Mouse (Mus musculus) spleen, adult 2 months (tissue): Measurements from ENCODE around the gene Gtpbp8. TPM values are rescaled to one million over a fixed set of nuclear protein-coding genes. Genes with fewer than 3 reads are reported as not detected.
A peak's percentile ranks its signal among the peaks of the same experiment; 100 is the strongest.

Experiments
- DNase-seq, 2 experiments: peaks; one replicate each; pipeline versions ENCODE4 v3.0.0 to v3.0.0-alpha.2; 2012 to 2021; ENCODE audit warnings: low spot score in 2 of 2, low read depth in 1 of 2
- H3K27ac ChIP-seq: fragments of 200-500 bp; 2 replicates; pipeline ENCODE4 v1.5.1; 2012; ENCODE audit warnings: low read length, inconsistent platforms; ENCODE audit not compliant: insufficient read depth
- H3K27me3 ChIP-seq: fragments of 200-500 bp; 2 replicates; pipeline ENCODE4 v1.6.1; 2012; ENCODE audit warnings: mild to moderate bottlenecking, moderate library complexity, low read length, inconsistent platforms; ENCODE audit not compliant: control insufficient read depth, insufficient read depth
- H3K36me3 ChIP-seq: fragments of 200-500 bp; 2 replicates; pipeline ENCODE4 v1.6.1; 2012; ENCODE audit warnings: mild to moderate bottlenecking, low read length, inconsistent platforms; ENCODE audit not compliant: control insufficient read depth, insufficient read depth
- H3K4me1 ChIP-seq: fragments of 200-500 bp; 2 replicates; pipeline ENCODE4 v1.6.1; 2011; ENCODE audit warnings: inconsistent platforms; ENCODE audit not compliant: control insufficient read depth, insufficient read depth, insufficient read length
- H3K4me3 ChIP-seq: fragments of 200-500 bp; 2 replicates; pipeline ENCODE4 v1.5.1; 2011; ENCODE audit warnings: mild to moderate bottlenecking, inconsistent platforms; ENCODE audit not compliant: insufficient read depth, insufficient read length; ENCODE audit errors: extremely low read depth
- CTCF ChIP-seq: fragments of 200-500 bp; IDR thresholded peaks from 2 replicates; pipeline ENCODE4 v1.5.1; 2011; ENCODE audit warnings: mild to moderate bottlenecking, inconsistent platforms; ENCODE audit not compliant: insufficient read depth, insufficient read length, insufficient replicate concordance; ENCODE audit errors: extremely low read depth
- POLR2A ChIP-seq: fragments of 200-500 bp; IDR thresholded peaks from 2 replicates; pipeline ENCODE4 v1.6.1; 2011; ENCODE audit warnings: low read depth, low read length, inconsistent platforms
- WGBS: fragments of 180-500 bp; shearing (Covaris S2); methylation state at CpG from one replicate; pipeline ENCODE4 v1.1.7; 2018; 5-methylcytosine and 5-hydroxymethylcytosine counted together
- polyA plus RNA-seq: library from polyadenylated mRNA; depleted of rRNA; stranded (reverse); fragments of >200 nt; gene quantifications from 2 replicates; pipeline ENCODE4 v1.2.3, GENCODE M21; 2012

Gene Gtpbp8
- polyA plus RNA-seq, 1 experiment, result 3.7 TPM

DNA sequence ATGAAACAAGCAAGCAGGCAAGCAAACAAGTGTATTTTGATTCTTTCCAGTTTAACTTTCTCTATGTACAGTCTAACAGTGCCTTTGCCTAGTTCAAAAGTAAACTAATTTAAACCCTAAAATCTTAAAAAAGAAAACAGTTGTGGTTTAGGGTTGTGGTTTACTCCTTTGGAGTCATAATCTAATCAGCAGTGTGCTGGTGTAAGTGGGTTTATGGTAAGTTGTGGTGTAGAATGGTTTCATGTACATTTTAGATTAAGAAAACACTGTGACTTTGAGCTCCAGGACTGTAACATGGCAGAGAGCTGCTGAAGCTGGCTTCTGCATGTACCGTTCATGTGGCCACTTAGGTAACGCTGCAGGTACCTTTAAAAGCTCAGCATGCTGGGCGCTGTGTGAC lies 18.6 kb downstream of the Gtpbp8 start:
- Histone ChIP-seq H3K27me3 (no peaks in the 10 kb centered on the region), H3K4me3 (no peak overlapping the region), H3K4me1 (peaks cover 6% of the 10 kb centered on the region), H3K27ac (no peak overlapping the region), H3K36me3 (peaks cover 20% of the 10 kb centered on the region)
- TF ChIP-seq POLR2A (no peak), CTCF (no peak)
- 69% methylated on average over 3 of the region's 3 CpGs for WGBS
- no peak for DNase-seq

DNA sequence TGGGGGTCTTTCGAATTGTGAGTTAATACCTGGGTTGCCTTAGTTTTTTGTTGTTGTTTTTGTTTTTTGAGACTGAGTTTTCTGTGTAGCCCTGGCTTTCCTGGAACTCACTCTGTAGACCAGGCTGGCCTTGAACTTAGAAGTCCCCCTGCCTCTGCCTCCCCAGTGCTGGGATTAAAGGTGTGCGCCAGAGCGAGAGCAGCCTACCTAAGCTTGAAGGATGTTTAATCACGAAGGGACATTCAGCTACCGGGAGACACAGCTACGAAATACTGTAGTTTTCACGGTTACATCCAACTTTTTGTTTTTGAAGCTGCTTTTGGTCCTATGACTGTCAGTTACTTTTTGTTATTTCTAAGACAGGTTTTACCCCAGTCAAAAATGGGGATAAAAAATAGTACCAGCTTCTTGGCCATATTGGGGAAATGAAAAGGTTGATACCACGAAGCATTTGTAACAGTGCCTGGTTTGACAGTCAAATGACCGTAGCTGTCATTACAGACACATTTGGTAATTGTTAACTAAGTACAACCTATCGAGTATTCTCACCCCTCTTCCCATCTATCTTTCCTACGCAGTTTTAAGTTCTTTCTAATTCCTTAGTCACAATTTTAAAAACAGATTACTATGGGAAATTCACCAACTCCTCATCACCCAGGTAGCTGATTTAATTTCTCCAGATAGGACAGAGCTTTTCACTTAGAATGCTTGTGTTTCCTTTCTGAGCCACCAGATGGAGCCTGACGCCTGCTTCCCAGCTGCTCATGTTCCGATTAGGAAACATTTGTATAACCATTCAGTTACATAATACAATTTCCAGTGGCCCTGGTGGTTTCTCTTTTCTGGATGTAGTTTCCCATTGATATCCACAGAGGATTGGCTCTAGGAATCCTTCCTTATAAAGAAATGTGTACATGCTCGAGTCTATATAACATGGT lies 20.6 kb downstream of the Gtpbp8 start:
- 39% methylated on average over 14 of the region's 14 CpGs for WGBS
- no peaks in the 10 kb centered on the region for H3K27me3 ChIP-seq
- TF ChIP-seq CTCF (peak; percentile 71; the same call in 1 of the 2 replicates), POLR2A (no peak)
- peaks cover 4% of the 10 kb centered on the region; the same call in 1 of the 2 replicates for H3K36me3 ChIP-seq
- H3K4me1 ChIP-seq, result peaks cover 6% of the 10 kb centered on the region
- H3K4me3 ChIP-seq, result no peak overlapping the region
- no peak overlapping the region for H3K27ac ChIP-seq
- DNase-seq, result peak; percentile 50 to 64

DNA sequence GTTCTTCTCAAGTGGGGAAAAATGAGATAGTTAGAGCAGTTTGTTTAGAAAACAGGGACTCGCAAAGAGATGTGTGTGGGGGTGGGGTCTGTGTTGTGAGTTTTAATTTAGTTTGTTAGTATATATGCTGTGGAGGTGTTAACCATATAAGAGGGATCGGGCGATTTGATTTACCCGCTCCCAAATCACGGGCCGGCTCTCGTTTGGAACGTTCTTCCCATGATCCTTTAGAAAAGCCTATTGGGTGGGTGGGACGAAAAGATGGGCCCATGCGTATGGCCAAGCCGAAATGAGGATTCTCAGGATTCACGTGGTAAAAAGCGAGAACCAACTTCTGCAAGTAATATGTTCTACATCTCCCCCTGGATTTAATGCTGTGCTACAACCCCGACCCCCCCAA lies 21.3 kb downstream of the Gtpbp8 start:
- no peak for TF ChIP-seq POLR2A
- no peak for TF ChIP-seq CTCF
- H3K36me3 ChIP-seq, result peaks cover 8% of the 10 kb centered on the region; the same call in 1 of the 2 replicates
- peaks cover 6% of the 10 kb centered on the region for H3K4me1 ChIP-seq
- WGBS, result under 1% methylated on average over 14 of the region's 14 CpGs
- no peak for DNase-seq
- H3K4me3 ChIP-seq, result peak overlapping the region; percentile 97
- H3K27me3 ChIP-seq, result no peaks in the 10 kb centered on the region
- H3K27ac ChIP-seq, result peak overlapping the region; percentile 94; the same call in 1 of the 2 replicates

DNA sequence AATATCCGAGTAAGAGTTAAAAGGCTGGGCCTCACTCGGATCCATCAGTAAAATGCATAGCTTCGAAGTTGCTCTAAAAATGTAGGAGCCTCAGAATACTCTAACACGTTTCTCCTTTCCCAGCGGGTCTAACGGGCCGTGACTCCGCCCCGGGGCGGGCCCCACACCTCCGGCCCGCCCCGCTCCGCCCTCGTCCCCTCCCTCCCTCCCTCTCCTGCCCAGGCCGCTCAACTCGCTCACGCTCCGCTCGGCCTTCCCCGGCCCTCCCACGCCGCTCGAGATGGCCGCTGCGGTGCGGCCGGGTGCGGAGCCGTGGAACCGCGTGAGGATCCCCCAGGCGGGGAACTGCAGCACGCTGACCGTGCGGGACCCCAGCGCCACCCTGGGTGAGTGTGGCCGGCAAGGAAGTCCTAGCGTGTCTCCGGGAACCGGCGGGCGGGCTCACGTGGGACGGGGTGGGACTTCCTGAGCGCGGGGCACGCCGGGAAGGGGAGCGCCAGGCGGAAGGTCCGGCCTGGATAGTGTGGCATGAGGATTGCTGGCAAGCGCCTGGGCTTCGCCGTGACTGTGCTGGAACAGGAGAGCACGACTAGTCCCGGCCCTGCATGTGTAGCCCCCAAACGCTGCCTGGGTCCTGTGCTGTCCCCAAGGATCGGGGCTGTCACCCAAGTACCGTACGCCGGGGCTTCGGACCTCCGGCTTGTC lies 21.9 kb downstream of the Gtpbp8 start, which contains the start of gene Nepro:
Nepro (plus strand) TSS at position 219 of the 705 bp plus-strand sequence.
- peak within 1 kb of the TSS; percentile 97 for H3K4me3 ChIP-seq
- H3K27ac ChIP-seq, result peak within 1 kb of the TSS; percentile 94
- peak; percentile 75 to 89 for DNase-seq
- H3K27me3 ChIP-seq, result no peaks in the 10 kb centered on the region
- H3K36me3 ChIP-seq, result peaks cover 5% of the 10 kb centered on the region; the same call in 1 of the 2 replicates
- TF ChIP-seq POLR2A (peak; percentile 86; the same call in 1 of the 2 replicates), CTCF (no peak)
- under 1% methylated on average over 61 of the region's 64 CpGs for WGBS
- H3K4me1 ChIP-seq, result peaks cover 6% of the 10 kb centered on the region

DNA sequence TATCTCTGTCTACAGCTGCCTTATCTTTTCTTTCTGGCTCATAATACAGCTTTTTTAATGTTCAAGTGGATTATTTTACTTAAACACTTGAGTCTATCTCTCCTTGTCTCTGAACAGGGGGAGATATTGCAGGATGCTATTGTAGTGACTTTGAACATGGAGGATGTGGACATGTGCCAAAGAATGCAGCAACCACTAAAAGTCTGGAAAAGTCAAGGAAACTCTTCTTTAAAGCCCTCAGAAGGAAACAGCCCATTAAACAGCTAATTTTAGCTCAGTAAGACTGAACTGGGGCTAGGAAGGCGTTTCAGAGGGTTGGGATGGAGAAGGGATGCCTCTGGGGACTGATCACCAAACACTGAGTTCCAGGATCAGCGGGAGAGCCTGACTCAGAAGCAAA lies 23.5 kb downstream of the Gtpbp8 start:
- Histone ChIP-seq H3K4me3 (no peak overlapping the region), H3K36me3 (peaks cover 4% of the 10 kb centered on the region; the same call in 1 of the 2 replicates), H3K27me3 (no peaks in the 10 kb centered on the region), H3K4me1 (peaks cover 6% of the 10 kb centered on the region), H3K27ac (no peak overlapping the region)
- no peak for TF ChIP-seq CTCF
- TF ChIP-seq POLR2A, result no peak
- DNase-seq, result no peak
- WGBS, result 84% methylated on average over 2 of the region's 2 CpGs

DNA sequence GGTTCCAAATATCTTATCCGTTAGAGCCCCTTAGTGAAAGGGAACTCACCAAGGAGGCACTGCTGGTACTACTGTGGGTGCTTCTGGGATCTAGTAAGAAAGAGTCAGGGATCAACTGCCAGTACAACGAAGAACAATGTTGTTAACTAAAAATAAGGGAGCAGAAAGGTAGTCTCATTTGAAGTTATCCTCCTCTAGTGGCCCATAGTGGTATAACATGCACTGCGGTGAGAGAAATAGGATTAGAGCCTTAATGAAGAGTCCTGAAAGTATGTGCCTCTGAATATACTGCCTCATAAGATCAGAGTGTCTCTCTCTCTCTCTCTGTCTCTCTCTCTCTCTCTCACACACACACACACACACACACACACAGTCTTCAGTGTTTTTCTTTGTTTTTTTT lies 25.6 kb downstream of the Gtpbp8 start:
- TF ChIP-seq CTCF (no peak), POLR2A (no peak)
- H3K4me3 ChIP-seq, result no peak overlapping the region
- no peak for DNase-seq
- 91% methylated on average over 3 of the region's 3 CpGs for WGBS
- no peaks in the 10 kb centered on the region for H3K27me3 ChIP-seq
- no peak overlapping the region for H3K27ac ChIP-seq
- peaks cover 4% of the 10 kb centered on the region; the same call in 1 of the 2 replicates for H3K36me3 ChIP-seq
- peaks cover 6% of the 10 kb centered on the region for H3K4me1 ChIP-seq
